ENCODE assay signal across 9 mouse cellular contexts in the genomic region with DNA sequence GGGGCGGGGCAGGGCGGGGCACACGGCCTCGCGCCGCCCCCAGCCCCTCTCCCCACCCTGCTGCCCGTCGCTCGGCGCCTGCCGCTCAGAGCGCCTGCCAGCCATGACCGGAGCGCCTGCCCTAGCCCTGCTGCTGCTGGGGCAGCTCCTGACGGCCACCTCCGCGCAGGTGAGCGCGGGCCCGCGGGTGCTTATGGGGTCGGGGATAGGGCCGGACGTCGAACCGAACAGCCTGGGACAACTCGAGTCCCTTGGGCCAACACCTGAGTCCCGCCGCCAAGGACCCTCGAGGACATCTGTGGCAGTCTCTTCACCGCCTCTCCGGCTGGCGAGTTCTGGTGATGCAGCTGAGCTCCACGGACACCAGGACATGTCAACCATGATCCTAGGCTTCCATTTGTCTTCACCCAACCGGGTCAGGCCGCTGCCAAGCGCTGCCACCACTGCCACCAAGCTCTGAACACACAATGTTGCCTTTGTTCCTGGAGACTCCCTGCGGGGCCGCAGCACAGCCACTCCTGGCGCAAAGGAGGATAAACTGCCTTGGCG. TPM values are rescaled to one million over a fixed set of nuclear protein-coding genes. Genes with fewer than 3 reads are reported as not detected.
DNase-seq lines count a peak whose midpoint lies in the region; ATAC-seq and TF ChIP-seq lines count a peak whose summit lies in the region.
"Had no signal": no experiment of that assay in that cellular context is flagged by ENCODE, and none has a peak within 500 bp of the region (broad histone marks: within the 10 kb centered on the region; RNA-seq: fewer than 3 reads in every experiment).

No protein-coding gene starts in this region.

- ATAC-seq in forebrain, embryonic 11.5 days (replicated peaks; ENCODE audit: low FRiP score) = peak; percentile 45
- ATAC-seq in liver, embryonic 13.5 days (ENCODE audit: low read depth) = no peak

- H3K4me2 ChIP-seq in forebrain, embryonic 11.5 days (ENCODE audit: low read depth, low read length, severe bottlenecking) = peak overlapping the region; percentile 46
- peak overlapping the region; percentile 21 for H3K4me2 ChIP-seq in liver, embryonic 13.5 days

- peaks cover 57% of the 10 kb centered on the region for H3K27me3 ChIP-seq in heart, embryonic 10.5 days (ENCODE audit: insufficient read depth, poor library complexity, severe bottlenecking)
- peaks cover 55% of the 10 kb centered on the region for H3K27me3 ChIP-seq in E14TG2a.4 (ENCODE audit: insufficient read depth, low read length)
- peaks cover 2% of the 10 kb centered on the region; the same call in 1 of the 2 replicates for H3K27me3 ChIP-seq in forebrain, embryonic 11.5 days (ENCODE audit: control insufficient read depth, insufficient read depth, low read length)
- peaks cover 46% of the 10 kb centered on the region for H3K27me3 ChIP-seq in liver, embryonic 13.5 days

- peak overlapping the region; percentile 70 for H3K27ac ChIP-seq in heart, embryonic 10.5 days
- H3K27ac ChIP-seq in forebrain, embryonic 11.5 days (ENCODE audit: low read depth, low read length) = no peak overlapping the region
- H3K27ac ChIP-seq in liver, embryonic 13.5 days = no peak overlapping the region

- TF ChIP-seq CTCF in E14TG2a.4 (conservative IDR thresholded peaks at IDR 0.05; ENCODE audit: low read length) = no peak

- peak overlapping the region; percentile 60 for H3K4me3 ChIP-seq in heart, embryonic 10.5 days
- H3K4me3 ChIP-seq in E14TG2a.4 (replicated peaks; ENCODE audit: low read length) = peak overlapping the region; percentile 74
- peak overlapping the region; percentile 23 for H3K4me3 ChIP-seq in forebrain, embryonic 11.5 days (ENCODE audit: low read depth, low read length)
- no peak overlapping the region for H3K4me3 ChIP-seq in liver, embryonic 13.5 days (replicated peaks)

- H3K9me3 ChIP-seq in heart, embryonic 10.5 days = no peaks in the 10 kb centered on the region
- H3K9me3 ChIP-seq in E14TG2a.4 (ENCODE audit: low read length) = no peaks in the 10 kb centered on the region
- H3K9me3 ChIP-seq in forebrain, embryonic 11.5 days (ENCODE audit: control insufficient read depth, low read length) = no peaks in the 10 kb centered on the region
- no peaks in the 10 kb centered on the region for H3K9me3 ChIP-seq in liver, embryonic 13.5 days (replicated peaks)

- intact Hi-C loops in heart, postnatal 14 days (cut with DNase I) = no loop called here

- H3K36me3 ChIP-seq in heart, embryonic 10.5 days = peaks cover 32% of the 10 kb centered on the region
- peaks cover 26% of the 10 kb centered on the region for H3K36me3 ChIP-seq in E14TG2a.4 (ENCODE audit: insufficient read depth, low read length)
- peaks cover 3% of the 10 kb centered on the region; the same call in 1 of the 2 replicates for H3K36me3 ChIP-seq in forebrain, embryonic 11.5 days (ENCODE audit: control insufficient read depth, insufficient read depth, low read length)
- H3K36me3 ChIP-seq in liver, embryonic 13.5 days = peaks cover 27% of the 10 kb centered on the region

- 1% methylated on average over 40 of the region's 41 CpGs for WGBS in heart, embryonic 10.5 days
- WGBS in forebrain, embryonic 11.5 days = under 1% methylated on average over 36 of the region's 41 CpGs
- 6% methylated on average over 40 of the region's 41 CpGs for WGBS in liver, embryonic 13.5 days (ENCODE audit: insufficient replicate concordance)

- DNase-seq in heart, embryonic 10.5 days (ENCODE audit: low spot score) = no peak
- DNase-seq in heart, postnatal 14 days = no peak
- peak; percentile 61 for DNase-seq in forebrain, embryonic 11.5 days (ENCODE audit: low spot score)
- no peak for DNase-seq in liver, embryonic 13.5 days
- no peak for DNase-seq in B cell, adult 2 months
- no peak for DNase-seq in spleen, postnatal 14 days (ENCODE audit: low spot score in 2 of 2)
- DNase-seq in gastrocnemius, postnatal 10 days = no peak
- DNase-seq: lung, postnatal 36 days had no signal

- H3K4me1 ChIP-seq in heart, embryonic 10.5 days = peaks cover 22% of the 10 kb centered on the region
- peaks cover 25% of the 10 kb centered on the region for H3K4me1 ChIP-seq in E14TG2a.4 (replicated peaks; ENCODE audit: low read depth, low read length)
- peaks cover 13% of the 10 kb centered on the region; the same call in 1 of the 2 replicates for H3K4me1 ChIP-seq in forebrain, embryonic 11.5 days (replicated peaks; ENCODE audit: control insufficient read depth, insufficient read depth, low read length)
- no peaks in the 10 kb centered on the region for H3K4me1 ChIP-seq in liver, embryonic 13.5 days (replicated peaks)

- peak overlapping the region; percentile 33 for H3K9ac ChIP-seq in forebrain, embryonic 11.5 days (ENCODE audit: low read length)
- H3K9ac ChIP-seq in liver, embryonic 13.5 days = no peak overlapping the region

RNA-seq across cellular contexts. Expression of gene Col9a3, which starts 0.6 kb away (rescaled TPM):
- 19.7 and 19.9 TPM in 2 replicates for polyA plus RNA-seq in heart, embryonic 10.5 days (2016; fragmentation: Nextera tagmentation; extraction: Ambion mirVana)
- total RNA-seq in heart, postnatal 14 days (2021) = under 1 TPM; 0.46 to 0.50 TPM
- 7.3 and 8.4 TPM in 2 replicates for polyA plus RNA-seq in forebrain, embryonic 11.5 days (2014; fragmentation: Nextera tagmentation; extraction: Ambion mirVana)
- 1.5 and 2.1 TPM in 2 replicates for polyA plus RNA-seq in liver, embryonic 13.5 days (2015; fragmentation: Nextera tagmentation; extraction: Ambion mirVana)
- total RNA-seq in gastrocnemius, postnatal 10 days (2021) = 1 to 10 TPM; 1.0 to 1.4 TPM

RNA-seq across cellular contexts. Expression of gene Ogfr, which starts 9.2 kb away (rescaled TPM):
- polyA plus RNA-seq in heart, embryonic 10.5 days (2016; fragmentation: Nextera tagmentation; extraction: Ambion mirVana) = 72.0 and 81.2 TPM in 2 replicates
- total RNA-seq in heart, postnatal 14 days (2021) = 10 to 100 TPM; 37.7 to 38.2 TPM
- polyA plus RNA-seq in forebrain, embryonic 11.5 days (2014; fragmentation: Nextera tagmentation; extraction: Ambion mirVana) = 98.6 and 108 TPM in 2 replicates
- 23.5 and 24.9 TPM in 2 replicates for polyA plus RNA-seq in liver, embryonic 13.5 days (2015; fragmentation: Nextera tagmentation; extraction: Ambion mirVana)
- total RNA-seq in gastrocnemius, postnatal 10 days (2021) = 10 to 100 TPM; 27.9 to 32.2 TPM

RNA-seq across cellular contexts. Expression of gene Mrgbp, which starts 17.1 kb away (rescaled TPM):
- 25.7 and 32.9 TPM in 2 replicates for polyA plus RNA-seq in heart, embryonic 10.5 days (2016; fragmentation: Nextera tagmentation; extraction: Ambion mirVana)
- total RNA-seq in heart, postnatal 14 days (2021) = 10 to 100 TPM; 14.5 to 14.8 TPM
- 49.5 and 51.9 TPM in 2 replicates for polyA plus RNA-seq in forebrain, embryonic 11.5 days (2014; fragmentation: Nextera tagmentation; extraction: Ambion mirVana)
- 10.9 and 12.5 TPM in 2 replicates for polyA plus RNA-seq in liver, embryonic 13.5 days (2015; fragmentation: Nextera tagmentation; extraction: Ambion mirVana)
- 10 to 100 TPM in 1 of 2 experiments, 1 to 10 TPM in 1; 7.5 to 10.4 TPM for total RNA-seq in gastrocnemius, postnatal 10 days (2021)

RNA-seq across cellular contexts. Expression of gene Tcfl5, which starts 44.3 kb away (rescaled TPM):
- polyA plus RNA-seq in heart, embryonic 10.5 days (2016; fragmentation: Nextera tagmentation; extraction: Ambion mirVana) = 0.06 and 0.20 TPM in 2 replicates
- total RNA-seq in heart, postnatal 14 days (2021) = under 1 TPM in 1 of 2 experiments, not detected in 1; 0.12 TPM
- 0.17 and 0.23 TPM in 2 replicates for polyA plus RNA-seq in forebrain, embryonic 11.5 days (2014; fragmentation: Nextera tagmentation; extraction: Ambion mirVana)
- not detected in 2 replicates for polyA plus RNA-seq in liver, embryonic 13.5 days (2015; fragmentation: Nextera tagmentation; extraction: Ambion mirVana)
- total RNA-seq in gastrocnemius, postnatal 10 days (2021) = under 1 TPM; 0.28 to 0.41 TPM
